Mouse (Mus musculus) limb, embryonic 14.5 days (tissue): ENCODE results near the gene Tepp. TPM values are rescaled to one million over a fixed set of nuclear protein-coding genes. Genes with fewer than 3 reads are reported as not detected.
A peak's percentile ranks its signal among the peaks of the same experiment; 100 is the strongest.

Experiments
- ATAC-seq: fragments of 200-750 bp; cut with Nextera tagmentation; 2 replicates; pipeline ENCODE4 v1.8.0; 2017; ENCODE audit warnings: low read depth, moderate number of reproducible peaks, moderate TSS enrichment; ENCODE audit not compliant: low FRiP score
- DNase-seq: peaks from one replicate; pipeline ENCODE4 v3.0.0-alpha.2; 2015; ENCODE audit warnings: low spot score
- H3K27ac ChIP-seq: fragments of 300-500 bp; sonication (generic); replicated peaks from 2 replicates; pipeline ENCODE4 v1.5.1; 2014; ENCODE audit warnings: low read depth, mild to moderate bottlenecking, low read length, moderate library complexity, mixed read lengths
- H3K27me3 ChIP-seq: fragments of 300-500 bp; sonication (generic); 2 replicates; pipeline ENCODE4 v1.6.1; 2014; ENCODE audit warnings: low read length, mixed read lengths; ENCODE audit not compliant: control insufficient read depth, insufficient read depth
- H3K36me3 ChIP-seq: fragments of 300-500 bp; sonication (generic); 2 replicates; pipeline ENCODE4 v1.6.1; 2014; ENCODE audit warnings: mild to moderate bottlenecking, low read length, moderate library complexity, mixed read lengths; ENCODE audit not compliant: control insufficient read depth, insufficient read depth
- H3K4me1 ChIP-seq: fragments of 300-500 bp; sonication (generic); 2 replicates; pipeline ENCODE4 v1.6.1; 2014; ENCODE audit warnings: antibody characterized with exemption, low read length, mixed read lengths; ENCODE audit not compliant: control insufficient read depth, insufficient read depth
- H3K4me2 ChIP-seq: fragments of 300-500 bp; sonication (generic); replicated peaks from 2 replicates; pipeline ENCODE4 v1.6.1; 2014; ENCODE audit warnings: low read depth, mild to moderate bottlenecking, low read length, moderate library complexity; ENCODE audit not compliant: severe bottlenecking
- H3K4me3 ChIP-seq: fragments of 300-500 bp; sonication (generic); replicated peaks from 2 replicates; pipeline ENCODE4 v1.5.1; 2014; ENCODE audit warnings: low read length
- H3K9ac ChIP-seq: fragments of 300-500 bp; sonication (generic); 2 replicates; pipeline ENCODE4 v1.6.1; 2014; ENCODE audit warnings: mild to moderate bottlenecking, low read depth, low read length, moderate library complexity; ENCODE audit not compliant: severe bottlenecking
- H3K9me3 ChIP-seq: fragments of 300-500 bp; sonication (generic); 2 replicates; pipeline ENCODE4 v1.6.1; 2016; ENCODE audit warnings: low read length; ENCODE audit not compliant: control insufficient read depth
- POLR2A ChIP-seq: fragments of 200-500 bp; IDR thresholded peaks from 2 replicates; pipeline ENCODE4 v1.8.0; 2012; ENCODE audit warnings: inconsistent platforms, mild to moderate bottlenecking, moderate library complexity, borderline replicate concordance; ENCODE audit not compliant: insufficient read depth, insufficient read length; ENCODE audit errors: extremely low read depth
- whole genome bisulfite sequencing: fragments of 180-500 bp; shearing (Covaris S2); extraction: QIAGEN DNeasy Blood & Tissue Kit; methylation state at CpG from one replicate; pipeline ENCODE4 v1.1.7; 2014; 5-methylcytosine and 5-hydroxymethylcytosine counted together
- polyA plus RNA-seq, 2 experiments: library from polyadenylated mRNA; depleted of rRNA in 1 of 2; stranded (reverse) in 1 of 2; unstranded in 1 of 2; fragments of >200 nt; fragmentation: Nextera tagmentation in 1 of 2; extraction: Ambion mirVana in 1 of 2; gene quantifications; 2 replicates each; pipeline versions ENCODE4 v1.2.1 to v1.2.3; 2012 to 2014

Gene Tepp
- polyA plus RNA-seq, 2 experiments: 1.3 TPM; not detected in 1

GRCm38 (mm10) chr8:95354606-95355005 is 44.2 kb downstream of the Tepp start:
- Histone ChIP-seq H3K9me3 (no peaks in the 10 kb centered on the region), H3K4me2 (no peak overlapping the region), H3K27ac (no peak overlapping the region), H3K9ac (no peak overlapping the region), H3K36me3 (no peaks in the 10 kb centered on the region), H3K4me1 (peaks cover 9% of the 10 kb centered on the region), H3K4me3 (no peak overlapping the region), H3K27me3 (peaks cover 12% of the 10 kb centered on the region)
- ATAC-seq (no peak), DNase-seq (no peak)
- 83% methylated on average over 2 of the region's 2 CpGs for WGBS
- no peak for TF ChIP-seq POLR2A

DNA sequence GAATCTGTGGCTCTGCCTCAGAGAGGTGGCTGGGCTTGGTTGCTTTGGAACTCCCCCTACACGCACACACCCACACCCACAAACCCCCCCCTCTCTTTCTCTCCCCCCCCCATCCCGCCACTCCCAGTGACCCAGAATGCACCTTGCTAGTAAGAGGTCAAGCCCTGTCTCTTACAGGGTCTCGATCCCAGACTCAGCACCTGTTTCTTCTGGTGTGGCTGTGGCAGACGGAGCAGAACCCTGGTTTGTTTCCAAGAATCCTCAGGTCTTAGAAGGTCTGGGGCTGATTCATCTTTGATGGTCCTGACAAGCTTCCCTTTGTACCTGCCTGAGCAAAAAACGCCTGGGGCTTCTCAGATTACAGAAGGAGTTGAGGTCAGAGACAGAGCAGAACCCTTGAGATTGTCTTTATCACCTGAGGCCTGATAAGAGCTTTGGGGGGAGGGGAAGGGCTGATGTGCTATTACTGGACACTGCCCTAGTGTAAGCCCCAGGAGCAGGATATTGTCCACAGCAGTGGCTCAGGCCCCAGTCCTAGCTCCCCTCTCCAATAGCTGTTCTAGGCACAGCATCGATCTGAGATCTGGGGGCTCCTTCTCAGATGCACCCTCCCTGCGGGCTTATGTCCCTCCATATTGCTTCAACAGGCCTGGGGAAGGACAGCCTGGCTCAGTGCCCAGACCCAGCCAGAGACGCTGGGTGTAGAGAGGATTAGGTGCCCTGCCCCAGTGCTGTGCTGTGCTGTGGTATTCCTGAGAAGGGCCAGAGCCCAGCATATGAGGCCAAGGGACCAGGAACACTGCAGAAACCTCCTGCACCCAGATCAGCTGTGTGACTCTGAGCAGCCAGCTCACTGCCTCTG is 48.4 kb downstream of the Tepp start:
- Histone ChIP-seq H3K27ac (no peak overlapping the region), H3K4me3 (no peak overlapping the region), H3K4me2 (no peak overlapping the region), H3K4me1 (peaks cover under 1% of the 10 kb centered on the region; the same call in 1 of the 2 replicates), H3K36me3 (no peaks in the 10 kb centered on the region), H3K9ac (no peak overlapping the region; the same call in 1 of the 2 replicates), H3K9me3 (no peaks in the 10 kb centered on the region), H3K27me3 (no peaks in the 10 kb centered on the region)
- 30% methylated on average over 8 of the region's 8 CpGs for WGBS
- ATAC-seq: no peak
- DNase-seq: no peak
- no peak for TF ChIP-seq POLR2A

GRCm38 (mm10) chr8:95360181-95361015 is 50.0 kb downstream of the Tepp start:
- Histone ChIP-seq H3K36me3 (no peaks in the 10 kb centered on the region), H3K4me1 (no peaks in the 10 kb centered on the region; the same call in 1 of the 2 replicates), H3K9ac (0 out of 2 replicates have a peak overlapping the region, but pooled peaks have one; percentile 1), H3K9me3 (no peaks in the 10 kb centered on the region), H3K4me3 (no peak overlapping the region), H3K4me2 (no peak overlapping the region), H3K27me3 (no peaks in the 10 kb centered on the region), H3K27ac (no peak overlapping the region)
- TF ChIP-seq POLR2A: no peak
- no peak for DNase-seq
- 33% methylated on average over 6 of the region's 7 CpGs for WGBS
- no peak for ATAC-seq

- TF ChIP-seq POLR2A: no peak
- no peak overlapping the region for H3K27ac ChIP-seq
These were observed 50.6 kb downstream of the Tepp start for GRCm38 (mm10) chr8:95361016-95361341.

GRCm38 (mm10) chr8:95362272-95362671 is 51.9 kb downstream of the Tepp start:
- H3K27me3 ChIP-seq: no peaks in the 10 kb centered on the region
- H3K27ac ChIP-seq: no peak overlapping the region
- no peaks in the 10 kb centered on the region for H3K9me3 ChIP-seq
- no peaks in the 10 kb centered on the region; the same call in 1 of the 2 replicates for H3K4me1 ChIP-seq
- TF ChIP-seq POLR2A: no peak
- H3K9ac ChIP-seq: no peak overlapping the region
- WGBS: 56% methylated on average over 6 of the region's 6 CpGs
- DNase-seq (no peak), ATAC-seq (no peak)
- H3K4me3 ChIP-seq: no peak overlapping the region
- H3K36me3 ChIP-seq: no peaks in the 10 kb centered on the region
- no peak overlapping the region for H3K4me2 ChIP-seq

More at GRCm38 (mm10) chr8:95361016-95361341, 50.6 kb downstream of the Tepp start:
- Histone ChIP-seq H3K9ac (0 out of 2 replicates have a peak overlapping the region, but pooled peaks have one; percentile 1), H3K4me1 (no peaks in the 10 kb centered on the region; the same call in 1 of the 2 replicates), H3K27me3 (no peaks in the 10 kb centered on the region), H3K9me3 (no peaks in the 10 kb centered on the region), H3K4me3 (no peak overlapping the region), H3K36me3 (no peaks in the 10 kb centered on the region), H3K4me2 (no peak overlapping the region)
- WGBS: 63% methylated on average over 3 of the region's 3 CpGs
- no peak for DNase-seq
- no peak for ATAC-seq
